Mouse (Mus musculus): ENCODE measurements around the gene Exoc7. TPM values are rescaled to one million over a fixed set of nuclear protein-coding genes. Genes with fewer than 3 reads are reported as not detected.

Gene Exoc7
- total RNA-seq (2017), result 30.4 and 46.9 TPM in 2 replicates

DNA sequence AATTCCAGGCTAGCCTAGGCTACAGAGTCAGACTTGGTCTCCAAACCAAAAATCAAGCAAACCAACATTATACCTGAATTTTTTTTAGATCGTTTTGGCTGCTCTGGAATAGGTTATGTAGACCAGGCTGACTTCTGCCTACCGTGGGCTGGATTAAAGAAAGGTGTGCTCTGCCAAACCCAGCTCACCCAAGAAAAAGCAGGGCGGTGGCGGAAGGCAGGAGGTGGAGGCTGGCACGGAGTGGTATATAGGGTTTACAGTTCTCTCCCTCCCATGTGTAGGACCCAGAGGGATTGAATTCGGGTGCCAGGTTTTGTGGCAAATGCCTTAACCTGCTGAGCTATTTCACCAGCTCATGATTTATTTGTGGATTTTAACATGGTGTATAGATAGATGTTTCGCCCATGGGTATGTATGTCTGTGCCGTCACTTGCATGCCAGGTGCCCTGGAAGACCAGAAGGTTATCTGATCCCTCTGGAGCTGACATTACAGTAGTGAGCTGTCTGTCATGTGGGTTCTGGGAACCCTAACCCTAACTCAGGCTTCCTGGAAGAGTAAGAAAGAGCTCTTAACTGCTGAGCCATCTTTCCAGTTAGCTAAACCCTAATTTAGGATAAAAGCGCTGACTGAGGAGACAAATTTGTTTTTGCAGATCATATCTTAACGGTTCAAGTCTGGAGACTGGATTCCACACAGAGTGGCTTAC lies at the start of gene Exoc7:
TSS of gene Exoc7 (minus strand) at position 215 of the 707 bp plus-strand sequence.
- ATAC-seq (ENCODE audit: extremely low read depth, insufficient number of reproducible peaks, low FRiP score, poor library complexity, severe bottlenecking), result no peak

DNA sequence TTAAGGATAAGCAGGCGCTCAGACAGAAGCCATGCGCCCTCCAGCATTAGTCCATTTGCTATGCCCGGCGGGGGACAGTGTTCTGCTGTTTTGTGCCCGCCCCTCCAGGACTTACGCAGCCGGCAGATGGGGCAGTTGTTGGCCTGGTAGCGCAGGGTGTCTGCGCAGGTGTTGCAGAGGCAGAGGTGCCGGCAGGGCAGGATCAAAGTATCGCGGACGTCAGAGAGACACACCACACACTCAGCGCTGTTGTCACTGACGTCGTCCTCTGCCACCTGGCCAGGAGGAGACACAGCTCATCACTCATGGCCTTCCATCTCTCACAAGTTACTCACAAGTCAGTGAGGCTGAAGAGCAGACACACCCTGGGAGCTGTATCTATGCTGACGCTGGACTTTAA lies 47.5 kb upstream of the Exoc7 start:
- no peak for ATAC-seq (ENCODE audit: extremely low read depth, insufficient number of reproducible peaks, low FRiP score, poor library complexity, severe bottlenecking)

- no peak for ATAC-seq (ENCODE audit: extremely low read depth, insufficient number of reproducible peaks, low FRiP score, poor library complexity, severe bottlenecking)
Measured at GRCm38 (mm10) chr11:116353535-116353934, 46.5 kb upstream of the Exoc7 start.

- ATAC-seq (ENCODE audit: extremely low read depth, insufficient number of reproducible peaks, low FRiP score, poor library complexity, severe bottlenecking), result no peak
Measured at GRCm38 (mm10) chr11:116351294-116351693, 44.3 kb upstream of the Exoc7 start.

GRCm38 (mm10) chr11:116347955-116348354 lies 40.9 kb upstream of the Exoc7 start:
- ATAC-seq (ENCODE audit: extremely low read depth, insufficient number of reproducible peaks, low FRiP score, poor library complexity, severe bottlenecking), result no peak

DNA sequence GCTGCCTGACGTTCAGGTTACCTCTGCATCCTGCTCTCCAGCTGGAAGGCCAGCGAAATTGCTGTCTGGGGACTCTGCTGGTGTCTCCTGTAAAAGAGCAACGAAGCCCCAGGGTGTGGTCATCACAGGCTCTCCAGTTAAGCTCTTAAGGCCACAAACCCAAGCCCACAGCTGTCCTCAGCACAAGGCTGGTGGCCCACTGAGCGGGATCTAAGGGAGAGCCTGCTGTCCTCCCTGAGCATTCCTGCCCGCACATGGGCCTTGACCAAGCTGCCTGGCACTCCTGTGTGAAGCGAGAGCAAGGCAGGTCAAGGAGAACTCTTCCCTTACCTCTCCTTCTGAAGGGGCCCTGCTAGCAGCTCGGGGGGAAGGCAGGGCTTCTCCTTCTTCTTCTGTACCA lies 40.0 kb upstream of the Exoc7 start:
- ATAC-seq (ENCODE audit: extremely low read depth, insufficient number of reproducible peaks, low FRiP score, poor library complexity, severe bottlenecking), result no peak

DNA sequence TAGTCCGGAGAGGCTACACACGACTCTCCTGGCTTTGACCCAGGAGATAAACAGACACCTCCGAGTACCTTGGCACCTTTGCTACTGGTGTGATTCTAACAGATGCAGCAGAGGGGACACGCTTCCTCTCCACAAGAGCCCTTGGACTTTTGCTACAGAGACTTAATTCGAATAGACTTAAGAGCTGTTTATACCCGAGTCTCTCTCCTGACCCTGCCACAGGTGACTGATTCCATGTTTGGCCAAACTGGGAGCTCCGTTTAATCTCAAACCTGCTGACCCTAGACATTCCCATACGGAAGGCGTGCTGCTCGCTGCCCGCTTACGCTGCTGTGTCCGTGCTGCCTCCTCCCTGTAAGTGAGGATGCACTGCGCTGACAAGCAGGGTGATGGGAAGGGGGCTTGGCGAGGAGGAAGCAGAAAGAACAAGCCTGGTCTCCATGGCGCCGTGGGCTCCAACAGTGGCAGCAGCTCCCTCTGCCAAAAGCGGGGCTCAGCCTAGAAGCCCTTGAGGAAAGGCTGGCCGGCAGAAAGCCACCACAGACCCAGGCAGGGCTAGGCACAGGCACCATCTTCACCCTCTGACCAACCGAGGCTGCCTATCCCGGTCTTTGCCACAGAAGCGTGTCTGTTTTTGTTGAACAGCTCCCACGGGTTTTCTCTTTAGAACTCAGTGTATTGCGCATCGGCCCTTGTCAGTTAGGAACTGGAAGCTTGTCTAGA lies 35.2 kb upstream of the Exoc7 start:
- no peak for ATAC-seq (ENCODE audit: extremely low read depth, insufficient number of reproducible peaks, low FRiP score, poor library complexity, severe bottlenecking)

DNA sequence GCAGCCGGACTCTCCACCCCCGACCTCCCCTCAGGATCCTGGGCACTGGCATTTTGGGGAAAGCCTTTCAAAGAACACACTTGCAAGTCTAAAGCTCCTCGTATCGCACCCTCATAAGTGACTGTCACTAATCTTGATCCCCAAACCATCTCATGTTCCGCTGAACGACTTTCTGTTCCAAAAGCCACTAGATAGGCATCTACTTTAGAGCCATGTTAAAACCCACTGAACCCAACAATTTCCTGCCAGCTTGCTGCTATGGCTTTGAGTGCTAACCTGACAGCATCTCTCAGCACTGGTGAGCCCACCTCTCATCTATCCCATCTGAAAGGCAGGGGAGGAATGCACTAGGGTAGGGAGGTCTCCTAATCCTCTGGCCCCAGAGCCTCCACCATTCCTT lies 30.5 kb upstream of the Exoc7 start:
- ATAC-seq (ENCODE audit: extremely low read depth, insufficient number of reproducible peaks, low FRiP score, poor library complexity, severe bottlenecking), result no peak

DNA sequence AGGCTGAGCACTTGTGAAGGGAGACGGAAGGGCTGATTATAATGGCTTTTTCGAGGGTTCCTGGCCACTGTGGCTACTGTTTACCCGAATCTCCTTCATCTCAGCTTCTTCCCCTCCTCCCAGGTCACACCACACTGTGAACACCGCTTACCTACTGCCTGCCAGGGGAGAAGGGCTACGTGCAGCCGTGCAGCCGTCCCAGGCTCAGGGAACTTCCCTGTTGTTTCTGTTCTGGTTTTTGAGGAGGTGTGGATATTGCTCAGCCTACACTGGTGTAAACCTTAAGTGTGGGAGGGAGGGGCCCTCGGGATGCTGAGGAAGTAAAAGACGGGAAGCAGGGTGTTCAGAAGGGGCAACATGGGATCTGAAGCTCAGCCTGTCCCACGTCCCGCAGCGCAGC lies 30.0 kb upstream of the Exoc7 start:
- no peak for ATAC-seq (ENCODE audit: extremely low read depth, insufficient number of reproducible peaks, low FRiP score, poor library complexity, severe bottlenecking)

- no peak for ATAC-seq (ENCODE audit: extremely low read depth, insufficient number of reproducible peaks, low FRiP score, poor library complexity, severe bottlenecking)
Measured at GRCm38 (mm10) chr11:116336393-116336792, 29.4 kb upstream of the Exoc7 start.

DNA sequence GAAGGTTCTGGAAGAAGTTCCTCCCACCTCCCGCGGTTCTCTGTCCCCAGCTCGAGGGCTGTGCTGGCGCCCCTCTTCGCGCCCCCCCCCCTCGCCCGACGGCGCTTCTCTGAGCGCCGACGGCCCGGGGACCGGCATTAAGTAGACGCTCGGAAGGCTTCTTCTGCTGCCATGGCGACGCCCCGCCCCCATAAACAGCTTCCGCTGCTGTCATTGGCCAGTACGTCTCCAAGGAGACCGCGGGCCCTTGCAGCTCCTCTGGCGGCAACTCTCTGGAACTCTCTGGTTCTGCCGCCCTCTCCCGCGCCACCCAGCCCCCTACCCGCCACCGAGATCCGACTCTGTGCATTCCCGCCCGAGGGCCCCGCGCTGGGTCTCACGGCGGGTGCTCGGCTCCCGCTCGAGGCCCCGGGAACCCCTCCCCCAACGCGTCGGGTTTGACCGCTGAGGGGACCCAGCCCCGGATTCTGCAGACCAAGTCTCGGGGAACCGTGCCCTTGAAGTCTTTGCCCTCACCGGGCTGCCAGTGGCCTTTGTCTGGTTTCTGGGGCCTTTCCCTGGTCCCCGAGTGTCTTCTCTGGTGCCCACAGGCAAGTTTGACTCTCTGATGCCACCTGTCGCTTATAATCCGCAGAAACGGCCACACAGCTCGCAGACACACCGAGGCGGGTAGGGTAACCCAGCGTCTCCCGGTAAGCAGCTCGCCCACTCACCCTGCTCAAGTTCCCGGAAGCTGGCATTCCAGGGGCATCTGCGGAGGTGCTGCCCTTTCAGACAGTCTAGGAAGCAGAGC lies 28.4 kb upstream of the Exoc7 start, which contains the start of gene Foxj1:
TSS of gene Foxj1 (minus strand) at position 156 of the 793 bp plus-strand sequence.
- ATAC-seq (ENCODE audit: extremely low read depth, insufficient number of reproducible peaks, low FRiP score, poor library complexity, severe bottlenecking), result peak; percentile 82

- no peak for ATAC-seq (ENCODE audit: extremely low read depth, insufficient number of reproducible peaks, low FRiP score, poor library complexity, severe bottlenecking)
Measured at GRCm38 (mm10) chr11:116334417-116334782, 27.4 kb upstream of the Exoc7 start.

DNA sequence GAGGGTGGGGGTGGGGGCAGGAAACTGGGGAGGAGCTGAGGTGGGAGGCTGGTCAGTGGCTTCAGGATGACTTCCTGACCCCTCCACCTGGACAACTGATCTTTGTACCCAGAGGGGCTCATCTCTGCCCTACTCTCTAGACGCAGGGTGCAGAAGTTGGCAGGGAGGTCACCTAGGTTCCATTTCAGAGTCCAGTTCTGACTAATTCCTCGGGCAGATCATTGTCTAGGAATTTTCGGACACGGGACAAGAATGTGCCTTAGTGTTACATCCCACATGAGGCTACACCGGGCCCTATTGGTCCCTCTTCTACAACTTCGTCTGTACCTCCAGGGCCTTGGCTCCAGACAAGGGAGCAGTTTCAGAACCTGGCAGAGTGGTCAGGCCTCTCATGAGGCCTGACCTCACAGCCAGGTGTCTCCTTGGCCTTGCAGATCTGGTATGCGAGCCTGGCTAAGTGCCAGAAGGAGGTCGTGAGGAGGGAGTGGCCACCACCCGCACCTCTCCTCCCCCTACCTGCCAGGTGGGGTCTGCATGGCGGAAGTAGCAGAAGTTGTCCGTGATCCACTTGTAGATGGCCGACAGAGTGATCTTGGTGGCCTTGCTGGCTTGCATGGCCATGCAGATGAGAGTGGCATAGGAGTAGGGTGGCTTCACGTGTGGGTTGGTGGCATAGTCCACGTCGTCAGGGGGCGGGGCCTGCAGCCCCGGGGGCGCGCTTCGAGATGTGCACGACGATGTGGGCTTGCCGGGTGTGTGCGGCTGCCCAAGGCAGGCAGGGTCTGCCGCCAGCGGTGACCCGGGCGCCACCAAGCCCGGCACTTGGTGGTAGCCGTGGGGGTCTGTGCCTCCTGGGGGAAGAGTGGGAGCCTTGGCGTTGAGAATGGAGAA lies 26.7 kb upstream of the Exoc7 start:
- ATAC-seq (ENCODE audit: extremely low read depth, insufficient number of reproducible peaks, low FRiP score, poor library complexity, severe bottlenecking), result no peak

DNA sequence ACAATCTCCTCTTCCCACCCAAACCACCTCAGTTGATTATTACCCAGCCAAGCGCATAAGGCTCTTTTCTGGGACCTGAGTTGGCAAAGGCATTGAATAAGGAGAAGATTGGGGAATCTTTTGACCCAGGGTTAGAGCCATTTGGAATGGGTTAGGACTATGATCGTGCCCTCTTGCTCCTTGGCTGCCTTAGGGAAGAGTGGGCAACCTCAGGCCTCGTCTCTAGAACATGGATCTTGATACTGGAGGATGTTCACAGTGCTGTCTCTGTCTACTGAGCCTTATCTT lies 25.9 kb upstream of the Exoc7 start:
- no peak for ATAC-seq (ENCODE audit: extremely low read depth, insufficient number of reproducible peaks, low FRiP score, poor library complexity, severe bottlenecking)

- ATAC-seq (ENCODE audit: extremely low read depth, insufficient number of reproducible peaks, low FRiP score, poor library complexity, severe bottlenecking), result no peak
Measured at GRCm38 (mm10) chr11:116332232-116332982, 25.4 kb upstream of the Exoc7 start.

DNA sequence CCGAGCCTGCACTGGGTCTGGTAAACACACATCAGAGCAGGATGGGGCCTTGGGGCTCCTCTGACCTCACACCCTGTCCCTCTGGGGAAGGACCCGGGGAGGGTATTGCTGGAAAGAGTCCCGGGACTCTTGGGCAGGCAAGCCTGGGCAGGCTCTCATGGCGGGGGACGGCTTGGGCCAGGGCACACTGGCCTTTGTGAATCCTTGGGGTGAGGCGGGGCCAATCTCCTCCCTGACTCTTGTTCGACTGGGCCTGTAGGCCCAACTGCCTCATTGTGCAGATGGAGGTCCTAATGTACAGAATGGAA lies 23.1 kb upstream of the Exoc7 start:
- no peak for ATAC-seq (ENCODE audit: extremely low read depth, insufficient number of reproducible peaks, low FRiP score, poor library complexity, severe bottlenecking)

DNA sequence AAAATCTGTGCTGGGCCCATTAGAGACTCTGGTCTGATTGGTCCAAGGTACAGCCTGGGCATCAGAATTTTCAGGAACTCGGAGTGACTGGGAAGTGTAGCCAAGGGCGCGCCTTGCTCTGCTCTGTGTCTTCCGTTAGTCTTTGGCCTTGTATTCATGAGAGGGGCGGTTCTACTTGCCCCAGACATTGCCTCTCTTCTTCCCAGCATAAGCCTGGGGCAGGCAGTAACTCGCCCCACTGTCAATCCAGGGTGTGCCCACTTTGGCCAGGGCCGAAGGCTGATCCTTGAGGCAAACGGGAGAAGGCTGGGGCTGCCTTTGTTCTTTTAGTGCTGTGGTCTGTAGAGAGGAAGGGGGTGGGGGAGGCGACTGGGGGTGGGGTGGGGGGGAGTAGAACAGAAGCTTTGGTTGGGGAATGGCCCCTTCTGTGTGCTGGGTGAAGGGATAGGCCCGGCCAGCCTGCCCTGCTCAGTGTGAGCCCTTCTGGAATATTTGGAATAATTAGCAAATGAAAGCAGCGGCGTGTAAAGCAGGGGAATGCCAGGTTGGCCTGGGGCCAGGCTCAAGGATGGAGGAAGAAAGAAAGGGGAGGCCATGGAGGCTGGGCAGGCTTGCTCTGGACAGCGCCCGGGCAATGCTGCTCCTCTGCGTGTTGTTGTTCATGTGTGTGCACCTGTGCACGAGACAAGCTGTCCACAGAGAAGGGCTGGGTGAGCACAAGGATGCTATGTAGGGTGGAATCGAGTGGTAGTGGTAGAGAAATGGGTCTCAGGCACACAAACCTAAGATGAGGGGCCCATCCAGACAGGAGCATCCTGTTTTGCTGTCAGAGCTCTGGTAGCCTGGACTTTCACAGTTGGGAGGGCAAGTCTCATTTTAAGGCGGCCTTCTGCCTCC lies 22.5 kb upstream of the Exoc7 start:
- ATAC-seq (ENCODE audit: extremely low read depth, insufficient number of reproducible peaks, low FRiP score, poor library complexity, severe bottlenecking), result no peak

All from neutrophil, adult 5-6 weeks (primary cell).